Mouse (Mus musculus) kidney, postnatal 0 days (tissue): ENCODE results near the gene Bad. TPM values are rescaled to one million over a fixed set of nuclear protein-coding genes. Genes with fewer than 3 reads are reported as not detected.

Experiments
- ATAC-seq: fragments of 200-750 bp; cut with Nextera tagmentation; replicated peaks from 2 replicates; pipeline ENCODE4 v1.8.0; 2017; ENCODE audit warnings: low read depth, moderate number of reproducible peaks, moderate TSS enrichment, moderate library complexity; ENCODE audit not compliant: low FRiP score
- DNase-seq: peaks from one replicate; pipeline ENCODE4 v3.0.0-alpha.2; 2016; ENCODE audit warnings: low spot score
- H3K27ac ChIP-seq: fragments of 300-500 bp; sonication (generic); 2 replicates; pipeline ENCODE4 v1.5.1; 2014; ENCODE audit warnings: mild to moderate bottlenecking
- H3K27me3 ChIP-seq: fragments of 300-500 bp; sonication (generic); 2 replicates; pipeline ENCODE4 v1.6.1; 2014; ENCODE audit warnings: low read length, mixed read lengths; ENCODE audit not compliant: insufficient read depth
- H3K36me3 ChIP-seq: fragments of 300-500 bp; sonication (generic); 2 replicates; pipeline ENCODE4 v1.6.1; 2014; ENCODE audit warnings: low read length, mixed read lengths; ENCODE audit not compliant: insufficient read depth
- H3K4me1 ChIP-seq: fragments of 300-500 bp; sonication (generic); replicated peaks from 2 replicates; pipeline ENCODE4 v1.6.1; 2014; ENCODE audit warnings: antibody characterized with exemption, low read length, mixed read lengths; ENCODE audit not compliant: insufficient read depth
- H3K4me2 ChIP-seq: fragments of 300-500 bp; sonication (generic); 2 replicates; pipeline ENCODE4 v1.6.1; 2014; ENCODE audit warnings: mild to moderate bottlenecking, low read length, moderate library complexity, mixed read lengths
- H3K4me3 ChIP-seq: fragments of 300-500 bp; sonication (generic); replicated peaks from 2 replicates; pipeline ENCODE4 v1.5.1; 2014; ENCODE audit warnings: low read depth, low read length
- H3K9ac ChIP-seq: fragments of 300-500 bp; sonication (generic); 2 replicates; pipeline ENCODE4 v1.6.1; 2014; ENCODE audit warnings: low read depth, low read length
- H3K9me3 ChIP-seq: fragments of 300-500 bp; sonication (generic); replicated peaks from 2 replicates; pipeline ENCODE4 v1.6.1; 2016; ENCODE audit warnings: low read length, inconsistent platforms, mixed read lengths
- CTCF ChIP-seq: IDR thresholded peaks from 2 replicates; pipeline ENCODE4 v1.5.1; 2016; ENCODE audit warnings: antibody characterized with exemption, low read depth, mild to moderate bottlenecking, moderate library complexity
- WGBS: fragments of 180-500 bp; shearing (Covaris S2); extraction: QIAGEN DNeasy Blood & Tissue Kit; methylation state at CpG from one replicate; pipeline ENCODE4 v1.1.7; 2014; 5-methylcytosine and 5-hydroxymethylcytosine counted together
- polyA plus RNA-seq: library from polyadenylated mRNA; unstranded; fragments of >200 nt; fragmentation: Nextera tagmentation; extraction: Ambion mirVana; gene quantifications from 2 replicates; pipeline ENCODE4 v1.2.1, GENCODE M21; 2015

The Bad gene
- polyA plus RNA-seq, 1 experiment from 2014 or later = 75.8 TPM

- H3K9me3 ChIP-seq = no peaks in the 10 kb centered on the region
- H3K9ac ChIP-seq = peak overlapping the region; percentile 67
- peak overlapping the region; percentile 96 for H3K27ac ChIP-seq
- peaks cover 26% of the 10 kb centered on the region; the same call in 1 of the 2 replicates for H3K36me3 ChIP-seq
- H3K4me3 ChIP-seq = peak overlapping the region; percentile 58
- DNase-seq = peak; percentile 98
- ATAC-seq = peak; percentile 71
- TF ChIP-seq CTCF = 0 out of 2 replicates have a peak, but pooled peaks have one; percentile 0
- H3K27me3 ChIP-seq = no peaks in the 10 kb centered on the region
- whole genome bisulfite sequencing = under 1% methylated on average over 35 of the region's 35 CpGs
- H3K4me2 ChIP-seq = peak overlapping the region; percentile 67
- peaks cover 8% of the 10 kb centered on the region; the same call in 1 of the 2 replicates for H3K4me1 ChIP-seq
Measured at GRCm38 (mm10) chr19:6951381-6951968, 9.8 kb downstream of the Bad start.

- 1% methylated on average over 31 of the region's 31 CpGs for WGBS
- TF ChIP-seq CTCF = no peak
Measured at GRCm38 (mm10) chr19:6951994-6952711, 10.5 kb downstream of the Bad start.

GRCm38 (mm10) chr19:6952712-6953037 lies 11.0 kb downstream of the Bad start:
- Histone ChIP-seq H3K4me1 (peaks cover 8% of the 10 kb centered on the region; the same call in 1 of the 2 replicates), H3K36me3 (peaks cover 37% of the 10 kb centered on the region), H3K9me3 (no peaks in the 10 kb centered on the region), H3K4me2 (peak overlapping the region; percentile 67), H3K27ac (peak overlapping the region; percentile 96), H3K4me3 (no peak overlapping the region), H3K27me3 (no peaks in the 10 kb centered on the region), H3K9ac (peak overlapping the region; percentile 67)
- no peak for TF ChIP-seq CTCF
- peak; percentile 38 for DNase-seq
- ATAC-seq = no peak
- 6% methylated on average over 3 of the region's 3 CpGs for WGBS

More at GRCm38 (mm10) chr19:6951994-6952711, 10.5 kb downstream of the Bad start:
- H3K9me3 ChIP-seq = no peaks in the 10 kb centered on the region
- DNase-seq (peak; percentile 81), ATAC-seq (peak; percentile 64)
- no peaks in the 10 kb centered on the region for H3K27me3 ChIP-seq
- H3K4me1 ChIP-seq = peaks cover 8% of the 10 kb centered on the region; the same call in 1 of the 2 replicates
- peaks cover 32% of the 10 kb centered on the region for H3K36me3 ChIP-seq
- H3K4me3 ChIP-seq = peak overlapping the region; percentile 58
- H3K9ac ChIP-seq = peak overlapping the region; percentile 67
- H3K27ac ChIP-seq = peak overlapping the region; percentile 96
- peak overlapping the region; percentile 67 for H3K4me2 ChIP-seq

- WGBS = 53% methylated on average over 9 of the region's 9 CpGs
Measured at GRCm38 (mm10) chr19:6954046-6954445, 12.4 kb downstream of the Bad start.

GRCm38 (mm10) chr19:6955424-6955823 lies 13.8 kb downstream of the Bad start:
- Histone ChIP-seq H3K27me3 (no peaks in the 10 kb centered on the region), H3K4me3 (no peak overlapping the region), H3K4me1 (peaks cover 8% of the 10 kb centered on the region; the same call in 1 of the 2 replicates), H3K27ac (no peak overlapping the region), H3K4me2 (no peak overlapping the region), H3K36me3 (peaks cover 57% of the 10 kb centered on the region), H3K9me3 (no peaks in the 10 kb centered on the region), H3K9ac (no peak overlapping the region)
- TF ChIP-seq CTCF = no peak
- ATAC-seq = no peak
- WGBS = 79% methylated on average over 7 of the region's 7 CpGs
- DNase-seq = no peak

More at GRCm38 (mm10) chr19:6954046-6954445, 12.4 kb downstream of the Bad start:
- no peaks in the 10 kb centered on the region for H3K27me3 ChIP-seq
- no peak overlapping the region for H3K4me2 ChIP-seq
- peaks cover 8% of the 10 kb centered on the region; the same call in 1 of the 2 replicates for H3K4me1 ChIP-seq
- ATAC-seq = no peak
- H3K36me3 ChIP-seq = peaks cover 43% of the 10 kb centered on the region
- DNase-seq = no peak
- H3K9me3 ChIP-seq = no peaks in the 10 kb centered on the region
- H3K9ac ChIP-seq = no peak overlapping the region
- peak; percentile 69 for TF ChIP-seq CTCF
- no peak overlapping the region for H3K27ac ChIP-seq
- H3K4me3 ChIP-seq = no peak overlapping the region

GRCm38 (mm10) chr19:6956461-6956860 lies 14.8 kb downstream of the Bad start:
- no peak for TF ChIP-seq CTCF
- H3K36me3 ChIP-seq = peaks cover 58% of the 10 kb centered on the region

More at GRCm38 (mm10) chr19:6956461-6956860, 14.8 kb downstream of the Bad start:
- no peak for DNase-seq
- 82% methylated on average over 10 of the region's 10 CpGs for WGBS
- no peak for ATAC-seq
- no peak overlapping the region for H3K4me2 ChIP-seq
- H3K9ac ChIP-seq = no peak overlapping the region
- no peak overlapping the region for H3K27ac ChIP-seq
- H3K4me3 ChIP-seq = no peak overlapping the region
- no peaks in the 10 kb centered on the region for H3K27me3 ChIP-seq
- H3K9me3 ChIP-seq = no peaks in the 10 kb centered on the region
- peaks cover 8% of the 10 kb centered on the region; the same call in 1 of the 2 replicates for H3K4me1 ChIP-seq
